Mouse (Mus musculus) left cerebral cortex, postnatal 10 days (tissue): ENCODE measurements around the gene Vasp. TPM values are rescaled to one million over a fixed set of nuclear protein-coding genes. Genes with fewer than 3 reads are reported as not detected.

Source experiments
- DNase-seq, 2 experiments: peaks; one replicate each; pipeline ENCODE4 v3.0.0; 2021 to 2022; ENCODE audit warnings: low spot score in 2 of 2, mixed read lengths in 1 of 2; ENCODE audit errors: extremely low spot score in 1 of 2
- intact Hi-C: fragments of 180-260 bp; cut with DNase I; formaldehyde crosslinking; loops from one replicate; pipeline ENCODE4 v1.15.1; 2025
- total RNA-seq, 2 experiments: library from RNA; stranded (reverse); gene quantifications; 2 replicates each; pipeline ENCODE4 v1.2.3; 2021

Gene Vasp
- total RNA-seq, 2 experiments from 2014 or later = 23.1 to 23.5 TPM

DNA sequence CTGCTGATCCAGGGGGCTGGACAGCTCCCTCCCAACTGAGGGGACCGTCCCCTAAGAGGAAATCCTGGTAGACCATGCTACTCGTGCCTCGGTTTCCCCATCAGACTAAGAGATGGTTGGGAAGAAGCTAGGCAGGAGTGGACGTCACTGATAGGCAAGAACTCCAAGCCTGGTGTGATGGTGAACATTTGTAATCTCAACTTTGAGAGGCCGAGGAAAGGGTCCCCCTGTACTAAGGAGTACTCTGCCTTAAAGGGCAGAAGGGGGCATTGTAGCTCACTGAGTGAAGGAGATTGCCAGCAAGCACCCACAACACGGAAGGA, 33.8 kb upstream of the Vasp start:
- intact Hi-C loops = loop anchor here (2.0 kb wide), 1 partner anchor 21 kb away; no protein-coding TSS in a partner anchor
- no peak for DNase-seq

DNA sequence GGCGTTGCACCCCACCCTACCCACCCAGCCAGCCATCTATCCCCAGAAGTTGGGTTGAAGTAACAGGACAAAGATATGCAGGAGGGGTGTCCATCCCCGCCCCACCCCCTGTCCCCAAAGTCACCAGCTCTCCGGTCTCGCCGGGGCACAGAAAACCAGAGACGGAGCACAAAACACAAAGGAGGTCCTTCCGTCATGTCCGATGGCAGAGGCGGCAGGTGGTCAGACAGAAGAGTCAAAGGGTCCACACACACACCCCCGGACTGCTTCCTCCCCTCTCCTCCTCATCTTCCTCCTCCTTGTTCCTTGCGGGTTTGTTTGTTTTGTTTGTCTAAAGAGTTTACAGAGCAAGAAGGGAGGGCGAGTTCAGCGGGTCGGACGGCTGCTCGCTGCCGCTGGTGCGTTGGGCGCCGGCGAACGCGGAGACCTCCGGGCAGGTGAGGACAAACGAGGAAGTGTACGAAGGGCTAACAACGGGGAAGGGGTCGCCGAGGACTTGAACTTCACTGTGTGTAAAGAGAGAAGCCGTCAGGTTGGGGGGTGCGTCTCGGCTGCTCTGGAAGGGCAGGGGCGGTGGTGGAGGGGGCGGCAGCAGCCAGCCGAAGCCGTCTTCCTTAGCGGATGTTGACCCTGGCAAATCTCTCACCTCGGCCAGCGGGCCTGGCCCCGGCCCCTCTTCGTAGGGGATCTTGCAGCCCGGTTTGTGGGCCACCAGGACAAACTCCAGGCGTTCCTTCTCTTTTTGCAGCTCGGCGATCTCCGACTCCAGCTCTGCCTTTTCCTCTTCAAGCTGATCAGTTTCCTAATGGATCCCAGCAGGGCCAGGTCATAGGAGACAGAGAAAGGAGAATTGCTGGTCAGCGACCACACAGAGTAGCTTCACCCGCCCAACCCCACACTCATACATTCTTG, 33.1 kb upstream of the Vasp start:
- DNase-seq = no peak
- intact Hi-C loops = loop anchor here (2.0 kb wide), 1 partner anchor 20 kb away; no protein-coding TSS in a partner anchor

DNA sequence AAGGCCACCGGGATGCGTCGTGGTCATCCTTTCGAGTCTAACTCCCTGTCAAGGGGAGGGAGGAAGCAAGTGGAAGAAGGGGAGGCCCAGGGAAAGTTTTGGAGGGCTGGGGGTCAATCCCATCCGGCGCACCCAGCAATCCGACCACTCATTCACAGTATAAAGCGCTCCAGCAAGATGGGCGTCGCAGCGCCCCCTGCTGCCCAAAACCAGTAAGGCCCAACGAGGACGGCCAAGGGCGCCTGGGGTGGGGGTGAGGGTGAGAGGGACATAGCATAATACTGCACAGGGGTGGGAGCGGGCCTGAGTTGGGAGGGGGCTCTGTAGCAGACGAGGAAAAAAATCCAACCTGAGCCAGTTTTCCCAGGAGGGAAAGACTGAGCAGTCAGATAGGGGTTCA, 32.2 kb upstream of the Vasp start:
- DNase-seq = peak in 1 of 2 experiments; percentile 82
- intact Hi-C loops = loop anchor here (2.0 kb wide), 1 partner anchor 19 kb away; no protein-coding TSS in a partner anchor

DNA sequence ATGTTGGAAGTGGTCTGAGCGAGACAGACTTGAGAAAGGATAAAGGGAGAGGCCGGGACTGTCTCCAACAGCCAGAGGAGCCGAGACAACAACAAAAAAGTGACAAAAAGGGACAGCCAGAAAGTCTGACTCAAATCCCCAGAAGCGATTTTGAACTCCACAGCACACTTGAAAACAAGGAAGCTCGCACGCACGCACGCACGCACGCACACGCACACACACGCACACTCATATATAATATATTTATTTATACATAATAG, 31.4 kb upstream of the Vasp start:
- DNase-seq = no peak
- intact Hi-C loops = no loop called here

GRCm38 (mm10) chr7:19302264-19303045, 30.8 kb upstream of the Vasp start:
- intact Hi-C loops = no loop called here
- DNase-seq = no peak

DNA sequence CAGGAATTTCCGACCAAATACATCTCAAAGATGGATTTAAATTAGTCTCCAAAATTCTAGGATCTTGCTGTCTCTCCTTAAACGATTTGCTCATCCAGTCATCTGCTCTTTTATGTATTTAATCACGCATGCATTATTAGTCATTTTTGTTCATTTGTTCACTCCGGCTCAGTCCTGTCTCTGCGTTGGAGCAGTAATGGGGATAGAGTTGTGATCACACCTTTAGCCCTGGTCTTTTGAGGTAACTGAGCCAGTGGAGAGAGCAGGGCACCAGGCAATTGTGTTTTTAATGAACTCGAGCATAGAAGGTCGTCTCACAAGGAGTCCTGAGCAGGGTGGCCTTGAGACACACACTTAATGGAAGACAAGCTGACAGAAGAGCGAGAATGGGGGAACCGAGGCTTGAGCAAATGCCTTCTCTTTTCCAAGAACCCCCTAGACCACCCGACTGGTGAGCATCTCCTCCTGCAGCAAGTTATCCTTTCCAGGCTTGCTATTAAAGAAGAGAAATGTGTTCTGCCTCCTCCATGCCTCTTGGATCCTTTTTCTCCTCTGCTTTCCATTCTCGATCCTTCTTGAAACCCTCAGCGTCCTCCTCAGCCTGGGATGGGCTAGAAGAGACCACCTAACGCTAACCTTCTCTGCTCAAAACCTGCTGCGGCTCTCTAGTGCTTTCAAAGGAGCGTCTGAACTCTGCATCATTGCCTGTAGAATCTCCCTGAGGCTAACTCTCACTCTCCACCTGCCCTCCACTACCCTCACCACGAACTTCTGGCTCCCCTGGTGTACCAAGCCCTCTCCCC, 30.0 kb upstream of the Vasp start:
- no peak for DNase-seq
- intact Hi-C loops = loop anchor here (1.0 kb wide), 1 partner anchor 42 kb away; no protein-coding TSS in a partner anchor

DNA sequence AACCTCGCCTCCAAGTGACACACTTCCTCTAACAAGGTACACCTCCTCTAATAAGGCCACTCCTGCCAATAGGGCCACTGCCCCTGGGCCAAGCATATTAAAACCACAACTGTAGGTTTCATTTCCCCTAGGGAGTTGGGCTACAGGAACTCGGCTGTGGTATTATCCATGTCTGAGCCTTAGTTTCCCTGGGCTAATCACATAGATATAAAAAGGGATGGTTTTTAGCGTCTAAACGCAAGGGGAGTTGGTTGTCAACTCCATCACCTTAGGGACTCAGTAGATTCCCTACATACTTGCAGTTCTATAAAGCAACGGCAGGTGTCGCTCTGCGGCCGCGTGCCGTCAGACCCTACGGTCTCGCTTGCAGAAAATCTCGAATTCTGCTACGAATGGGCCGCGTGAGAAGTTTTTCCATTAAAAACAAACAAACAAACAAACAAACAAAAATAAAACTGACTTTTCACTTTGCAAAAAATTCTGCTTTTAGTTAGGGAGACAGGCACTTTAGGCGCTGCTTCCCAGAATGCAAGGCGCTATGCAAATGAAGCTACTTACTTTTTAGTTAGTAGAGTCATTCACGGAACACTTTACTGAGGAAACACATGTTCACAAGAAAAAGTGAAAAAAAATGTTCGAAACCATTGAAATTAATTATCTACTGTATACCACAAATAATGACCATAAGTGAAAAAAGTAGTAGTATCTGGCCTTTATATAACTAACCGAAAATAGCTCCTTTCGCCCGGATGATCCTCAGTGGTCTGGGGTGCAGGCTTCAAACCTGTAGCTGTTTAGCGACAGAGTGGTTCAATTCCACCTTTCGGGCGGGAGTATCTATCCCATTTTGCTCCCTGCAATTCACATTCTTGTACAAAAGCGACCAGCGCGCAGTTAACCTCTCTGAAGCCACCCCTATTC, 29.1 kb upstream of the Vasp start:
- intact Hi-C loops = loop anchor here (1.0 kb wide), 1 partner anchor 43 kb away; no protein-coding TSS in a partner anchor
- DNase-seq = peak; percentile 73 to 83

DNA sequence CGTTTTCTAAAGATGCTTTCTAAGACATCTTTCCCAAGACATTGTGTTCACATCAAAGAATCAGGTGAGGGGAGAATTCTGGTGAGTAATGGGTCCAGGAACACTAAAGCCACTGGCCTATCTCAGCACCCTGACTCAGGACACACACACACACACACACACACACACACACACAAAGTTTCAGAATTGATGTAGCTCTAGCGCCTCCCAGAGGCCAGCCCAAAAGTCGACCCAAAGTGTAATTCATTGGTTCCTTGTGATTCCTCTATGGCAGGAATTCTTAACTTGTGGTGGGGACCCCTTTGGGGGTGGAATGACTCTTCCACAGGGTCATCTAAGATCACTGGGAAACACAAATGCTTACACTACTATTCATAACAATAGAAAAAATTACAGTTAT, 27.6 kb upstream of the Vasp start:
- intact Hi-C loops = no loop called here
- peak in 1 of 2 experiments; percentile 66 for DNase-seq

GRCm38 (mm10) chr7:19297794-19298193, 26.2 kb upstream of the Vasp start:
- no peak for DNase-seq
- intact Hi-C loops = no loop called here

DNA sequence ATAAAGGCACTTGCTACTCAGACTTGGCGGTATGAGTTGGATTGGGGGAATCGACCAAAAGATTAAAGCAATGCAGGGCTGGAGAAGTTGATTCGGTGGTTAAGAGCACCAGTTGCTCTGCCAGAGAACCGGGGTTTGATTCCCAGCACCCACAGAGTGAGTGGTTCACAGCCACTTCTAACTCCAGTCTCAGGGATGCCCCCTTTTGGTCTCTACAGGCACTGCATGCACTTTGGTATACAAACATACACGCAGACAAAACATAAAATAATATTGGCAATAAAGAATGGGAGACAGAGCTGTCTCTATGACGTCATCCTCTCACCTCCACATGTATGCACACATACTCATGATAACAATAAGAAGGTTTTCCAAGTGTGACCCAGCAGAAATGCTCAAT, 25.4 kb upstream of the Vasp start:
- intact Hi-C loops = no loop called here

DNA sequence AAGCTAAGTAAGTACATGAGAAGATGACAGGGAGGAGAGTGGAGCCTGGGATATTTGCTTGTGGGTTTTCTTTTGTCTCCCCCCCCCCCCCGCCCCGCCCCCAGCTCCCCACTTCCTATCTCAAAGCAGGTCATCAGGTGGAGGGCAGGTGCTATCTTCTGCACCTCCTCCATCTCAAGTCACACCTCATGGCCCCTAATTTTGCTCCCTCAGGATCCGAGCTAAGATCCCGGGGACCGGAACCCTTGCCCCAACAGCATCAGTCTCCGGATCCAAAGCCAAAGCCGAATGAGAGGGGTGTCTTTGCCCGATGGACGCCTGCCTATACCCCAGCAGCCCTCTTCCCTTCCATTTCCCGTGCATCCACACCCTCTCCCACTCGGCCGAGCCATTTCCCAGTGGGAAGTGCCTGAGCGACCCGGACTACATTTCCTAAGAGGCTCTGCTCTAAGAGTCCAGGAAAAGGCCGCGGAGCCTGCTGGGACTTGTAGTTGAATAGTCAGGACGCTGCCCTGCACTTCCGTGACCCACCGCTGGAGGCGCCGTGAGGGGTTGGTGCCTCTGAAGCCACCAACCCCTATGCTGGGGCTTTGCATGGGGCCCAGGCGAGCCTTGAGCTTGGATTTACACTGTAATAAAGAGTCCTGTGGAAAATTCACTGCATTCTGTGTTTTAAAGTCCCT, 24.0 kb upstream of the Vasp start:
- intact Hi-C loops = no loop called here
- DNase-seq = peak; percentile 89 to 96

More for the DNA sequence above, 25.4 kb upstream of the Vasp start:
- DNase-seq = no peak

- DNase-seq = peak in 1 of 2 experiments; percentile 71
Measured at GRCm38 (mm10) chr7:19290969-19291596, 19.5 kb upstream of the Vasp start.

GRCm38 (mm10) chr7:19284763-19285162, 13.1 kb upstream of the Vasp start:
- peak; percentile 63 to 67 for DNase-seq
- intact Hi-C loops = loop anchor here (2.0 to 5.0 kb wide), 2 partner anchors 20 to 47 kb away; no protein-coding TSS in a partner anchor

More at GRCm38 (mm10) chr7:19290969-19291596, 19.5 kb upstream of the Vasp start:
- intact Hi-C loops = no loop called here

DNA sequence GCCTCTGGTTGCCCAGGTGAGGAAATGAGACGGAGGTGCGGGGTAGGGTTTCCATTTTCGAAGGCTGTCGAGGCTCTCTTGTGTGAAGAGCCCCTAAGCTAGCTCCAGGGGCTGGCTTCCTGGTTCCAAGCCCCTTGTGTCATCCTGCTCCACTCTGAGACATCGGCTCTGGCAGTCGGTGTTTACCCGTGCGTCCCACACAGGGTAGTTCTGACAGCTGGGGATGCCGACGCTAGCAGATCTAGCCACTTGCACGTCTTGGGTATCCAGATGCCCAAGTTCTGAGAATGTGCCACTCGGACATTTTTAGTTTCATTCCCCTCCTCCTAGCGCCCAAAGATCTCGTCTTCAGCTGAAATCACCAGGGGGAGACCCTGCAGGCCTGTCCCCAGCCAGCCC, 11.8 kb upstream of the Vasp start:
- intact Hi-C loops = loop anchor here (5.0 kb wide), 1 partner anchor 46 kb away; no protein-coding TSS in a partner anchor
- no peak for DNase-seq

- DNase-seq = peak in 1 of 2 experiments; percentile 83
- intact Hi-C loops = loop anchor here (5.0 kb wide), 1 partner anchor 46 kb away; no protein-coding TSS in a partner anchor
Measured at GRCm38 (mm10) chr7:19282791-19283405, 11.3 kb upstream of the Vasp start.

DNA sequence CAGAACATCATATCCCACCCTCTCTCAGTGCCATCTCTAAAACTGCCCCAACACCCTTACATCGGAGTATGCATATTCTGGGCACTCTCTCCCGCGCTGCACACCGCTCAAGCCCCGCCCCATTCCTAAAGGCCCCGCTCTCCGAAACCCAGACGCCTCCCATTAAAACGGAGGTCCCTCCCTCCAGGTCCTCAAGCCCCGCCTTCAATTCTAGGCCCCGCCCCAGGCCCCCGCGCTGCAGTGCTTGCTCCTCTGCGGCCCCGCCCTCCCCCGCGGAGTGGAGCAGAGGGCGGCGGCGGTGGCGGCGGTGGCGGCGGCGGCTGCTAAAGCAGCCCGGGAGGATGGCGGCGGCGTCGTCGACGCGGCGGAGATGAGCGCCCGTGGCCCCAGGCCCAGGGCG, 10.8 kb upstream of the Vasp start, which contains the start of gene Rtn2:
Gene Rtn2, plus strand, starts transcription at position 240 of the 400 bp plus-strand sequence.
- intact Hi-C loops = loop anchor here (5.0 kb wide), 1 partner anchor 45 kb away; no protein-coding TSS in a partner anchor
- peak; percentile 77 to 88 for DNase-seq
